Mouse (Mus musculus) stomach, embryonic 15.5 days (tissue): ENCODE data around the gene Ltn1. TPM values are rescaled to one million over a fixed set of nuclear protein-coding genes. Genes with fewer than 3 reads are reported as not detected.

Experiments used
- ATAC-seq: fragments of 200-750 bp; cut with Nextera tagmentation; 2 replicates; pipeline ENCODE4 v1.8.0; 2017; ENCODE audit warnings: low read depth, moderate number of reproducible peaks, moderate TSS enrichment; ENCODE audit not compliant: insufficient read depth, low FRiP score
- H3K27ac ChIP-seq: fragments of 300-500 bp; sonication (generic); 2 replicates; pipeline ENCODE4 v1.5.1; 2015; ENCODE audit warnings: mild to moderate bottlenecking, inconsistent platforms
- H3K27me3 ChIP-seq: fragments of 300-500 bp; sonication (generic); replicated peaks from 2 replicates; pipeline ENCODE4 v1.6.1; 2015; ENCODE audit warnings: inconsistent platforms
- H3K36me3 ChIP-seq: fragments of 300-500 bp; sonication (generic); 2 replicates; pipeline ENCODE4 v1.6.1; 2015; ENCODE audit warnings: inconsistent platforms
- H3K4me1 ChIP-seq: fragments of 300-500 bp; sonication (generic); 2 replicates; pipeline ENCODE4 v1.6.1; 2015; ENCODE audit warnings: inconsistent platforms
- H3K4me2 ChIP-seq: fragments of 300-500 bp; sonication (generic); 2 replicates; pipeline ENCODE4 v1.6.1; 2015; ENCODE audit warnings: mild to moderate bottlenecking, inconsistent platforms
- H3K4me3 ChIP-seq: fragments of 300-500 bp; sonication (generic); replicated peaks from 2 replicates; pipeline ENCODE4 v1.5.1; 2015; ENCODE audit warnings: inconsistent platforms
- H3K9ac ChIP-seq: fragments of 300-500 bp; sonication (generic); 2 replicates; pipeline ENCODE4 v1.6.1; 2015; ENCODE audit warnings: inconsistent platforms
- H3K9me3 ChIP-seq: fragments of 300-500 bp; sonication (generic); 2 replicates; pipeline ENCODE4 v1.6.1; 2016; ENCODE audit warnings: inconsistent platforms
- WGBS: fragments of 180-500 bp; shearing (Covaris S2); methylation state at CpG from one replicate; pipeline ENCODE4 v1.1.7; 2015; 5-methylcytosine and 5-hydroxymethylcytosine counted together
- polyA plus RNA-seq: library from polyadenylated mRNA; unstranded; fragments of >200 nt; fragmentation: Nextera tagmentation; extraction: Ambion mirVana; gene quantifications from 2 replicates; pipeline ENCODE4 v1.2.1, GENCODE M21; 2015

Gene Ltn1
- polyA plus RNA-seq, 1 experiment from 2014 or later, result 23.2 TPM

GRCm38 (mm10) chr16:87382996-87383395, 49.4 kb downstream of the Ltn1 start:
- 93% methylated on average over 2 of the region's 2 CpGs for WGBS
- Histone ChIP-seq H3K9me3 (no peaks in the 10 kb centered on the region), H3K4me3 (no peak overlapping the region), H3K4me1 (no peaks in the 10 kb centered on the region), H3K27ac (no peak overlapping the region), H3K9ac (no peak overlapping the region), H3K4me2 (no peak overlapping the region), H3K27me3 (no peaks in the 10 kb centered on the region), H3K36me3 (peaks cover 44% of the 10 kb centered on the region)
- no peak for ATAC-seq

GRCm38 (mm10) chr16:87366445-87366844, 66.0 kb downstream of the Ltn1 start:
- Histone ChIP-seq H3K27me3 (no peaks in the 10 kb centered on the region), H3K36me3 (peaks cover 13% of the 10 kb centered on the region; the same call in 1 of the 2 replicates), H3K4me2 (no peak overlapping the region), H3K27ac (no peak overlapping the region), H3K4me1 (no peaks in the 10 kb centered on the region), H3K4me3 (no peak overlapping the region), H3K9me3 (no peaks in the 10 kb centered on the region), H3K9ac (no peak overlapping the region)
- 87% methylated on average over 6 of the region's 6 CpGs for WGBS
- no peak for ATAC-seq

GRCm38 (mm10) chr16:87366035-87366434, 66.4 kb downstream of the Ltn1 start:
- no peak for ATAC-seq

GRCm38 (mm10) chr16:87364231-87364630, 68.2 kb downstream of the Ltn1 start:
- 74% methylated on average over 4 of the region's 4 CpGs for WGBS
- no peak overlapping the region for H3K4me3 ChIP-seq
- H3K36me3 ChIP-seq, result peaks cover 18% of the 10 kb centered on the region
- no peak overlapping the region for H3K27ac ChIP-seq
- no peaks in the 10 kb centered on the region for H3K27me3 ChIP-seq
- no peak overlapping the region for H3K4me2 ChIP-seq
- no peaks in the 10 kb centered on the region for H3K4me1 ChIP-seq
- H3K9me3 ChIP-seq, result no peaks in the 10 kb centered on the region
- ATAC-seq, result no peak
- H3K9ac ChIP-seq, result no peak overlapping the region

More at GRCm38 (mm10) chr16:87366035-87366434, 66.4 kb downstream of the Ltn1 start:
- no peak overlapping the region for H3K4me2 ChIP-seq
- no peaks in the 10 kb centered on the region for H3K9me3 ChIP-seq
- H3K9ac ChIP-seq, result no peak overlapping the region
- no peaks in the 10 kb centered on the region for H3K27me3 ChIP-seq
- H3K4me3 ChIP-seq, result no peak overlapping the region
- peaks cover 13% of the 10 kb centered on the region; the same call in 1 of the 2 replicates for H3K36me3 ChIP-seq
- 68% methylated on average over 10 of the region's 10 CpGs for WGBS
- no peak overlapping the region for H3K27ac ChIP-seq
- H3K4me1 ChIP-seq, result no peaks in the 10 kb centered on the region

GRCm38 (mm10) chr16:87360096-87360495, 72.3 kb downstream of the Ltn1 start:
- Histone ChIP-seq H3K27ac (no peak overlapping the region), H3K4me1 (no peaks in the 10 kb centered on the region), H3K36me3 (peaks cover 25% of the 10 kb centered on the region), H3K27me3 (no peaks in the 10 kb centered on the region), H3K9me3 (no peaks in the 10 kb centered on the region), H3K4me2 (no peak overlapping the region), H3K4me3 (no peak overlapping the region), H3K9ac (no peak overlapping the region)
- WGBS, result 87% methylated on average over 6 of the region's 6 CpGs
- ATAC-seq, result no peak

- H3K9me3 ChIP-seq, result no peaks in the 10 kb centered on the region
- no peak for ATAC-seq
- peak overlapping the region; percentile 90 for H3K4me3 ChIP-seq
- no peaks in the 10 kb centered on the region for H3K27me3 ChIP-seq
- H3K9ac ChIP-seq, result no peak overlapping the region
- peak overlapping the region; percentile 96; the same call in 1 of the 2 replicates for H3K27ac ChIP-seq
- H3K4me2 ChIP-seq, result peak overlapping the region; percentile 53
- 78% methylated on average over 7 of the region's 7 CpGs for WGBS
- H3K36me3 ChIP-seq, result peaks cover 7% of the 10 kb centered on the region; the same call in 1 of the 2 replicates
- no peaks in the 10 kb centered on the region for H3K4me1 ChIP-seq
Measured at GRCm38 (mm10) chr16:87354748-87355147, 77.7 kb downstream of the Ltn1 start.

- H3K36me3 ChIP-seq, result peaks cover 6% of the 10 kb centered on the region; the same call in 1 of the 2 replicates
- H3K4me3 ChIP-seq, result peak within 1 kb of the TSS; percentile 90
- ATAC-seq, result peak; percentile 99
- H3K9me3 ChIP-seq, result no peaks in the 10 kb centered on the region
- peak within 1 kb of the TSS; percentile 81; the same call in 1 of the 2 replicates for H3K9ac ChIP-seq
- no peaks in the 10 kb centered on the region for H3K4me1 ChIP-seq
- peak within 1 kb of the TSS; percentile 96 for H3K27ac ChIP-seq
- H3K4me2 ChIP-seq, result peak within 1 kb of the TSS; percentile 53
- no peaks in the 10 kb centered on the region for H3K27me3 ChIP-seq
- WGBS, result under 1% methylated on average over 47 of the region's 48 CpGs
Measured at GRCm38 (mm10) chr16:87354075-87354583, 78.3 kb downstream of the Ltn1 start, which contains the start of gene N6amt1. Gene N6amt1, plus strand, starts transcription at chr16:87354185.

- Histone ChIP-seq H3K9ac (no peak overlapping the region), H3K36me3 (peaks cover 2% of the 10 kb centered on the region; the same call in 1 of the 2 replicates), H3K4me3 (peak overlapping the region; percentile 90; the same call in 1 of the 2 replicates), H3K9me3 (no peaks in the 10 kb centered on the region), H3K27me3 (no peaks in the 10 kb centered on the region), H3K4me2 (peak overlapping the region; percentile 53; the same call in 1 of the 2 replicates), H3K27ac (no peak overlapping the region; the same call in 1 of the 2 replicates), H3K4me1 (no peaks in the 10 kb centered on the region)
- ATAC-seq, result no peak
- WGBS, result 100% methylated on average over 1 of the region's 1 CpGs
Measured at GRCm38 (mm10) chr16:87353605-87354004, 78.8 kb downstream of the Ltn1 start.

GRCm38 (mm10) chr16:87351386-87352105, 80.9 kb downstream of the Ltn1 start:
- no peak overlapping the region for H3K27ac ChIP-seq
- 74% methylated on average over 5 of the region's 5 CpGs for WGBS
- no peak overlapping the region for H3K9ac ChIP-seq
- no peak overlapping the region for H3K4me3 ChIP-seq
- H3K36me3 ChIP-seq, result no peaks in the 10 kb centered on the region; the same call in 1 of the 2 replicates
- no peak overlapping the region for H3K4me2 ChIP-seq
- ATAC-seq, result no peak
- H3K4me1 ChIP-seq, result no peaks in the 10 kb centered on the region
- H3K9me3 ChIP-seq, result no peaks in the 10 kb centered on the region
- no peaks in the 10 kb centered on the region for H3K27me3 ChIP-seq

- WGBS, result 92% methylated on average over 2 of the region's 2 CpGs
- Histone ChIP-seq H3K27me3 (no peaks in the 10 kb centered on the region), H3K4me1 (no peaks in the 10 kb centered on the region), H3K4me2 (no peak overlapping the region), H3K27ac (0 out of 2 replicates have a peak overlapping the region, but pooled peaks have one; percentile 16), H3K4me3 (no peak overlapping the region), H3K9ac (no peak overlapping the region), H3K9me3 (no peaks in the 10 kb centered on the region), H3K36me3 (no peaks in the 10 kb centered on the region)
- peak; percentile 89 for ATAC-seq
Measured at GRCm38 (mm10) chr16:87348133-87348532, 84.3 kb downstream of the Ltn1 start.

GRCm38 (mm10) chr16:87341043-87341572, 91.3 kb downstream of the Ltn1 start:
- 67% methylated on average over 6 of the region's 6 CpGs for WGBS
- ATAC-seq, result no peak

GRCm38 (mm10) chr16:87334756-87335155, 97.7 kb downstream of the Ltn1 start:
- no peak for ATAC-seq
- H3K4me2 ChIP-seq, result no peak overlapping the region
- no peaks in the 10 kb centered on the region for H3K4me1 ChIP-seq
- H3K9me3 ChIP-seq, result no peaks in the 10 kb centered on the region
- no peak overlapping the region for H3K27ac ChIP-seq
- no peaks in the 10 kb centered on the region for H3K36me3 ChIP-seq
- 88% methylated on average over 3 of the region's 3 CpGs for WGBS
- H3K9ac ChIP-seq, result no peak overlapping the region
- H3K4me3 ChIP-seq, result no peak overlapping the region
- no peaks in the 10 kb centered on the region for H3K27me3 ChIP-seq

More at GRCm38 (mm10) chr16:87341043-87341572, 91.3 kb downstream of the Ltn1 start:
- Histone ChIP-seq H3K36me3 (no peaks in the 10 kb centered on the region), H3K4me2 (no peak overlapping the region), H3K9me3 (no peaks in the 10 kb centered on the region), H3K4me1 (no peaks in the 10 kb centered on the region), H3K4me3 (no peak overlapping the region), H3K9ac (no peak overlapping the region), H3K27me3 (no peaks in the 10 kb centered on the region), H3K27ac (no peak overlapping the region)
